Mouse (Mus musculus) lung, embryonic 14.5 days (tissue): ENCODE results near the gene Ptger1. TPM values are rescaled to one million over a fixed set of nuclear protein-coding genes. Genes with fewer than 3 reads are reported as not detected.

ENCODE experiments used
- ATAC-seq: fragments of 200-750 bp; cut with Nextera tagmentation; 2 replicates; pipeline ENCODE4 v1.8.0; 2017; ENCODE audit warnings: mild to moderate bottlenecking, moderate TSS enrichment, moderate library complexity; ENCODE audit not compliant: insufficient read depth
- DNase-seq: peaks from one replicate; pipeline ENCODE4 v3.0.0-alpha.2; 2015
- H3K27ac ChIP-seq: fragments of 300-500 bp; sonication (generic); 2 replicates; pipeline ENCODE4 v1.5.1; 2014; ENCODE audit warnings: low read depth, mild to moderate bottlenecking, moderate library complexity
- H3K27me3 ChIP-seq: fragments of 300-500 bp; sonication (generic); 2 replicates; pipeline ENCODE4 v1.6.1; 2014; ENCODE audit warnings: low read length, control low read depth; ENCODE audit not compliant: insufficient read depth
- H3K36me3 ChIP-seq: fragments of 300-500 bp; sonication (generic); 2 replicates; pipeline ENCODE4 v1.6.1; 2014; ENCODE audit warnings: control low read depth; ENCODE audit not compliant: insufficient read depth
- H3K4me1 ChIP-seq: fragments of 300-500 bp; sonication (generic); 2 replicates; pipeline ENCODE4 v1.6.1; 2014; ENCODE audit warnings: antibody characterized with exemption, control low read depth; ENCODE audit not compliant: insufficient read depth
- H3K4me2 ChIP-seq: fragments of 300-500 bp; sonication (generic); 2 replicates; pipeline ENCODE4 v1.6.1; 2014; ENCODE audit warnings: mild to moderate bottlenecking
- H3K4me3 ChIP-seq: fragments of 300-500 bp; sonication (generic); 2 replicates; pipeline ENCODE4 v1.5.1; 2014; ENCODE audit warnings: low read depth, low read length
- H3K9ac ChIP-seq: fragments of 300-500 bp; sonication (generic); 2 replicates; pipeline ENCODE4 v1.6.1; 2014
- H3K9me3 ChIP-seq: fragments of 300-500 bp; sonication (generic); 2 replicates; pipeline ENCODE4 v1.6.1; 2016; ENCODE audit warnings: low read depth, low read length, control low read depth
- CTCF ChIP-seq: IDR thresholded peaks from 2 replicates; pipeline ENCODE4 v1.5.1; 2016; ENCODE audit warnings: antibody characterized with exemption, low read depth
- WGBS: fragments of 180-500 bp; shearing (Covaris S2); extraction: QIAGEN DNeasy Blood & Tissue Kit; methylation state at CpG from one replicate; pipeline ENCODE4 v1.1.7; 2014; 5-methylcytosine and 5-hydroxymethylcytosine counted together
- polyA plus RNA-seq: library from polyadenylated mRNA; unstranded; fragments of >200 nt; fragmentation: Nextera tagmentation; extraction: Ambion mirVana; gene quantifications from 2 replicates; pipeline ENCODE4 v1.2.1, GENCODE M21; 2014

Ptger1 gene
- polyA plus RNA-seq, 1 experiment from 2014 or later, result 0.95 TPM

GRCm38 (mm10) chr8:83656043-83656442, 10.4 kb upstream of the Ptger1 start:
- WGBS, result 83% methylated on average over 9 of the region's 9 CpGs
- no peak for TF ChIP-seq CTCF
- 0 out of 2 replicates have a peak overlapping the region, but pooled peaks have one; percentile 20 for H3K27ac ChIP-seq
- 0 out of 2 replicates have a peak, but pooled peaks cover 9% of the 10 kb centered on the region for H3K4me1 ChIP-seq
- H3K9me3 ChIP-seq, result no peaks in the 10 kb centered on the region
- H3K4me2 ChIP-seq, result no peak overlapping the region
- no peak for DNase-seq
- H3K27me3 ChIP-seq, result no peaks in the 10 kb centered on the region
- no peak for ATAC-seq
- no peak overlapping the region for H3K4me3 ChIP-seq
- H3K36me3 ChIP-seq, result peaks cover 40% of the 10 kb centered on the region
- no peak overlapping the region for H3K9ac ChIP-seq

GRCm38 (mm10) chr8:83656484-83657246, 9.8 kb upstream of the Ptger1 start:
- Histone ChIP-seq H3K9ac (no peak overlapping the region), H3K9me3 (no peaks in the 10 kb centered on the region), H3K4me1 (0 out of 2 replicates have a peak, but pooled peaks cover 11% of the 10 kb centered on the region), H3K4me3 (no peak overlapping the region), H3K27ac (peak overlapping the region; percentile 20; the same call in 1 of the 2 replicates), H3K4me2 (no peak overlapping the region), H3K27me3 (no peaks in the 10 kb centered on the region), H3K36me3 (peaks cover 40% of the 10 kb centered on the region)
- DNase-seq (peak; percentile 60), ATAC-seq (no peak)
- 66% methylated on average over 13 of the region's 13 CpGs for WGBS
- peak; percentile 42; the same call in 1 of the 2 replicates for TF ChIP-seq CTCF

GRCm38 (mm10) chr8:83660545-83660944, 5.9 kb upstream of the Ptger1 start:
- peak; percentile 4; the same call in 1 of the 2 replicates for ATAC-seq
- DNase-seq, result peak; percentile 44
- H3K4me2 ChIP-seq, result peak overlapping the region; percentile 52; the same call in 1 of the 2 replicates
- H3K36me3 ChIP-seq, result peaks cover 35% of the 10 kb centered on the region
- peak overlapping the region; percentile 37; the same call in 1 of the 2 replicates for H3K9ac ChIP-seq
- peak overlapping the region; percentile 70 for H3K27ac ChIP-seq
- peak overlapping the region; percentile 24; the same call in 1 of the 2 replicates for H3K4me3 ChIP-seq
- WGBS, result 8% methylated on average over 8 of the region's 8 CpGs
- no peak for TF ChIP-seq CTCF
- H3K27me3 ChIP-seq, result no peaks in the 10 kb centered on the region
- no peaks in the 10 kb centered on the region for H3K9me3 ChIP-seq
- H3K4me1 ChIP-seq, result peaks cover 15% of the 10 kb centered on the region; the same call in 1 of the 2 replicates

DNA sequence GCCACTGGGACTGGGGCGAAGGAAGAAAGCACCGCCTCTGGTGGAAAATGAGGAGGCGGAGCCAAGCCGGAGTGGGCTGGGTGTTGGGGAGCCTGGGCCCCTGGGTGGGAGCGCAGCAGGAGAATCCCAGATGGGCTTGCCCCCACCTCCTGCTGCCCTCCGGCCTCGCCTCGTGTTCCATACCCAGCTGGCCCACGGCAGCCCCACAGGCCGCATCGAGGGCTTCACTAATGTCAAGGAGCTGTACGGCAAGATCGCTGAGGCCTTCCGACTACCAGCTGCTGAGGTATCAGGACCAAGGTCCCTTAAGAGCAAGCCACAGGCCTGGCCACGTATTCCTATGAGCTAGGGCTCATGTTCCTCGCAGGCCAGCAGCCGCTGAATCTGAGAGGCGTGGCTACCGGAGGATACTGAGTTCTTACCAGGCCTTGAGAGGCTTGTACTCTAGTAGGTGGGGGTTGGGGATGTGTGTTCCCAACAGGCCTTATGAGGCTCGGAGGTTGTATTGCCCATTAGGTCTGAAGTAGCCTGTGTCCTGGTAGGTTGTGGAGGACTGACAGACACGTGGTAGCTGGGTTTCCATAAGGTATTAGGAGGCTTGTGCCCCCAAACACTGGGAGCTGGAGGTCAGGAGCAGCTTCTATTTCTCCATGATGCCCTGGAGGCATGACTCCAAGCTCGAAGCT, 5.3 kb upstream of the Ptger1 start:
- Histone ChIP-seq H3K27me3 (no peaks in the 10 kb centered on the region), H3K9ac (peak overlapping the region; percentile 37), H3K4me1 (peaks cover 16% of the 10 kb centered on the region; the same call in 1 of the 2 replicates), H3K4me2 (peak overlapping the region; percentile 52; the same call in 1 of the 2 replicates), H3K27ac (peak overlapping the region; percentile 70), H3K4me3 (peak overlapping the region; percentile 24), H3K9me3 (no peaks in the 10 kb centered on the region), H3K36me3 (peaks cover 30% of the 10 kb centered on the region)
- ATAC-seq, result peak; percentile 11
- peak; percentile 64 for DNase-seq
- WGBS, result 11% methylated on average over 22 of the region's 22 CpGs
- TF ChIP-seq CTCF, result no peak

DNA sequence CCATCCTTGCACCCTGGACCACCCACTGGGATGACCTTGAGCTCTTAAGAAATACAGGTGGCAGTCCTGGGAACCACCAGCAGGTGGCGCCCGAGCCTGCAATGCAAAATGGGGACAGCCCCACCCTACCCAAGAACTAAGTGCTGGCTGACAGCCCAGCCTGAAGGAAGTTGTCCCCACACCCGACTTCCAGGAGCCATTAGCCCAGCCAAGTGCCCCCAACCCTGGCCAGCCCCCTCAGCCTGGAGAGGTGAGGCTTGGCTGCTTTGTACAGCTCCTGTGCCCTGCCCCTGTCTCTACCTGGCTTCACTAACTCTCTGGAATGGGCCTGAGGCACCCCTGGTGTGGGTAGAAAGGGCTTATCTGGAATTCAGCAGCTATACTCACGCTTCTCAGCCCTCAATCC, 4.1 kb upstream of the Ptger1 start:
- ATAC-seq, result peak; percentile 62
- TF ChIP-seq CTCF, result peak; percentile 98
- Histone ChIP-seq H3K4me1 (peaks cover 24% of the 10 kb centered on the region; the same call in 1 of the 2 replicates), H3K27me3 (peaks cover 2% of the 10 kb centered on the region; the same call in 1 of the 2 replicates), H3K4me3 (no peak overlapping the region), H3K4me2 (peak overlapping the region; percentile 29; the same call in 1 of the 2 replicates), H3K36me3 (peaks cover 22% of the 10 kb centered on the region; the same call in 1 of the 2 replicates), H3K9me3 (no peaks in the 10 kb centered on the region), H3K27ac (peak overlapping the region; percentile 48; the same call in 1 of the 2 replicates), H3K9ac (no peak overlapping the region)
- peak; percentile 99 for DNase-seq
- 8% methylated on average over 4 of the region's 4 CpGs for WGBS

DNA sequence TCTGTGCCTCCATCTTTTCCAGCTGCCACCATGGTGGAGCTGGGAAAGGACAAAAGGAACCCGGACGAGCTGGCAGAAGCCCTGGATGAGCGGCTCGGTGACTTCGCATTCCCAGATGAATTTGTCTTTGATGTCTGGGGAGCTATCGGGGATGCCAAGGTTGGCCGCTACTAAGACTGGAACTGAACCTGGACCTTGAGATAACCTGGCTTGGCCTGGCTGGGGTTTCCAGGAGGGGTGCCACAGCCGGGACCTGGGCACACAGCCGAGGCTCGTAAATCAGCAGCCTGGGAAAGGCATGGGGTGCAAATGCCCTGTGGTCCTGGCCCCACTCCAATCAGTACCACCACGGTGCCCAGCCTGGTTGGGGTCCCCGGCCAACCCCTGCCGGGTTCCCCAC, 2.4 kb upstream of the Ptger1 start:
- DNase-seq (no peak), ATAC-seq (no peak)
- Histone ChIP-seq H3K9ac (no peak overlapping the region), H3K4me1 (peaks cover 36% of the 10 kb centered on the region), H3K36me3 (peaks cover 12% of the 10 kb centered on the region; the same call in 1 of the 2 replicates), H3K27me3 (peaks cover 9% of the 10 kb centered on the region; the same call in 1 of the 2 replicates), H3K4me2 (no peak overlapping the region), H3K27ac (no peak overlapping the region), H3K4me3 (no peak overlapping the region), H3K9me3 (no peaks in the 10 kb centered on the region)
- no peak for TF ChIP-seq CTCF
- WGBS, result 84% methylated on average over 13 of the region's 13 CpGs
